Mouse (Mus musculus) T-cell, adult 2 months (primary cell): ENCODE results near the gene Lamtor5.

Experiments
- DNase-seq: peaks from one replicate; pipeline ENCODE4 v3.0.0; 2022; ENCODE audit warnings: low spot score

The Lamtor5 gene

GRCm38 (mm10) chr3:107278479-107279269, at the start of gene Lamtor5:
Gene Lamtor5 (plus strand): TSS chr3:107278858.
- peak; percentile 89 for DNase-seq

- no peak for DNase-seq
Observed at GRCm38 (mm10) chr3:107229221-107229620, 49.4 kb upstream of the Lamtor5 start.

GRCm38 (mm10) chr3:107229822-107230221, 48.8 kb upstream of the Lamtor5 start:
- DNase-seq, result no peak

GRCm38 (mm10) chr3:107230527-107230926, 48.1 kb upstream of the Lamtor5 start, which contains the start of gene A630076J17Rik:
Gene A630076J17Rik (plus strand): TSS chr3:107230614.
- no peak for DNase-seq

GRCm38 (mm10) chr3:107231202-107231601, 47.5 kb upstream of the Lamtor5 start:
- no peak for DNase-seq

GRCm38 (mm10) chr3:107233351-107233813, 45.3 kb upstream of the Lamtor5 start:
- DNase-seq, result peak; percentile 77

- DNase-seq, result no peak
Observed at GRCm38 (mm10) chr3:107233945-107234344, 44.7 kb upstream of the Lamtor5 start.

- DNase-seq, result no peak
Observed at GRCm38 (mm10) chr3:107238051-107238450, 40.6 kb upstream of the Lamtor5 start.

GRCm38 (mm10) chr3:107238471-107238980, 40.1 kb upstream of the Lamtor5 start:
- DNase-seq, result no peak

GRCm38 (mm10) chr3:107239607-107240006, 39.1 kb upstream of the Lamtor5 start, which contains the start of gene Prok1:
Gene Prok1 (minus strand): TSS chr3:107239707.
- no peak for DNase-seq

GRCm38 (mm10) chr3:107241389-107242094, 37.1 kb upstream of the Lamtor5 start:
- no peak for DNase-seq

GRCm38 (mm10) chr3:107246876-107247275, 31.8 kb upstream of the Lamtor5 start:
- no peak for DNase-seq

- DNase-seq, result no peak
Observed at GRCm38 (mm10) chr3:107249042-107249441, 29.6 kb upstream of the Lamtor5 start.

GRCm38 (mm10) chr3:107250320-107250719, 28.3 kb upstream of the Lamtor5 start:
- no peak for DNase-seq

GRCm38 (mm10) chr3:107252035-107252434, 26.6 kb upstream of the Lamtor5 start:
- no peak for DNase-seq

GRCm38 (mm10) chr3:107253925-107254324, 24.7 kb upstream of the Lamtor5 start:
- DNase-seq, result no peak

- DNase-seq, result no peak
Observed at GRCm38 (mm10) chr3:107255992-107256391, 22.7 kb upstream of the Lamtor5 start.

GRCm38 (mm10) chr3:107256724-107257123, 21.9 kb upstream of the Lamtor5 start:
- DNase-seq, result no peak

- DNase-seq, result no peak
Observed at GRCm38 (mm10) chr3:107257924-107258323, 20.7 kb upstream of the Lamtor5 start.

- no peak for DNase-seq
Observed at GRCm38 (mm10) chr3:107260956-107261850, 17.5 kb upstream of the Lamtor5 start.

- DNase-seq, result no peak
Observed at GRCm38 (mm10) chr3:107261851-107262165, 16.9 kb upstream of the Lamtor5 start.

GRCm38 (mm10) chr3:107266814-107267345, 11.8 kb upstream of the Lamtor5 start:
- no peak for DNase-seq
